Mouse (Mus musculus): ENCODE data around the gene Sash1.

Gene Sash1

GRCm38 (mm10) chr10:8682900-8683299, 203.0 kb downstream of the Sash1 start:
- DNase-seq (ENCODE audit: low read depth, low spot score): peak; percentile 14

- no peak for DNase-seq (ENCODE audit: low read depth, low spot score)
These were observed 203.5 kb downstream of the Sash1 start for GRCm38 (mm10) chr10:8682341-8682740.

GRCm38 (mm10) chr10:8676722-8677121, 209.1 kb downstream of the Sash1 start:
- no peak for DNase-seq (ENCODE audit: low read depth, low spot score)
